Mouse (Mus musculus) small intestine, adult 2 months (tissue): ENCODE measurements around the gene Rbmx2. TPM values are rescaled to one million over a fixed set of nuclear protein-coding genes. Genes with fewer than 3 reads are reported as not detected.

Experiments
- H3K27ac ChIP-seq: fragments of 200-500 bp; 2 replicates; pipeline ENCODE4 v1.5.1; 2012; ENCODE audit warnings: low read depth, low read length, control low read depth, inconsistent platforms; ENCODE audit not compliant: insufficient read depth
- H3K27me3 ChIP-seq: fragments of 200-500 bp; 2 replicates; pipeline ENCODE4 v1.6.1; 2012; ENCODE audit warnings: mild to moderate bottlenecking, moderate library complexity, low read length, inconsistent platforms; ENCODE audit not compliant: control insufficient read depth, insufficient read depth
- H3K36me3 ChIP-seq: fragments of 200-500 bp; 2 replicates; pipeline ENCODE4 v1.6.1; 2012; ENCODE audit warnings: mild to moderate bottlenecking, low read length, control low read depth, inconsistent platforms; ENCODE audit not compliant: control insufficient read depth, insufficient read depth
- H3K4me1 ChIP-seq: fragments of 200-500 bp; 2 replicates; pipeline ENCODE4 v1.6.1; 2012; ENCODE audit warnings: low read length, inconsistent platforms, mixed read lengths; ENCODE audit not compliant: control insufficient read depth, insufficient read depth, insufficient read length
- H3K4me3 ChIP-seq: fragments of 200-500 bp; 2 replicates; pipeline ENCODE4 v1.5.1; 2012; ENCODE audit warnings: low read depth, mild to moderate bottlenecking, control low read depth, inconsistent platforms, low read length, moderate library complexity
- CTCF ChIP-seq: fragments of 200-500 bp; IDR thresholded peaks from 2 replicates; pipeline ENCODE4 v1.5.1; 2012; ENCODE audit warnings: low read depth, mild to moderate bottlenecking, control low read depth, inconsistent platforms, low read length, moderate library complexity, mixed read lengths; ENCODE audit not compliant: insufficient replicate concordance, insufficient read length; ENCODE audit errors: extremely low read depth
- POLR2A ChIP-seq: fragments of 200-500 bp; IDR thresholded peaks from 2 replicates; pipeline ENCODE4 v1.6.1; 2012; ENCODE audit warnings: low read depth, mild to moderate bottlenecking, control low read depth, inconsistent platforms, low read length, moderate library complexity
- WGBS: fragments of 180-500 bp; shearing (Covaris S2); methylation state at CpG from one replicate; pipeline ENCODE4 v1.1.7; 2018; 5-methylcytosine and 5-hydroxymethylcytosine counted together
- polyA plus RNA-seq: library from polyadenylated mRNA; depleted of rRNA; stranded (reverse); fragments of >200 nt; gene quantifications from 2 replicates; pipeline ENCODE4 v1.2.3, GENCODE M21; 2012; rRNA removed

The Rbmx2 gene
- 0.10 and 0.24 TPM in 2 replicates for polyA plus RNA-seq

DNA sequence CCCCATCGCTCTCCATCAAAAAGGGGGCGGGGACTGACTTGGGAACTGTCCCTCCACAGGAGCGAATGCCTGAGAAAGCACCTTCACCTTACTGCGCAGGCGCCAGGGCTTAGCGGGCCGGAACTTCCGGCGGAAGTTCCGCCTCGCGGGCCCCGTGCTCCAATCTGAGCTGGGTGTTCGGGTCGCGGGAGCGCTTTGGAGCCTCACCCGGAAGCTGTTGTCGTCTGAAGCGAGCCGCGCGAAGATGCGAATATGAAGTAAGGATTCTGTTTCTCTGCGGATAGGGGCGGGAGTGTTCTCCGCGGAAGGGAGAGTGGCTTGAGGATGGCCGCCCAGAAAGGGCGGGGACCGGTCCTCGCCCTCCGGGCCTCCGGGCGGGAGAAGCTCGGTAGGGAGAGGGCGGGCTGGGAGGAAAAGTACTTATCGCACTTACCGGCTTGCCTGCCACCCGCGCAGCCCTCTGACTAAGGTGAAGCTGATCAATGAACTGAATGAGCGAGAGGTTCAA lies at the start of gene Rbmx2:
Rbmx2 (plus strand) TSS at position 141 of the 508 bp plus-strand sequence.
- peak within 1 kb of the TSS; percentile 87 for H3K4me3 ChIP-seq
- 8% methylated on average over 42 of the region's 42 CpGs for WGBS
- no peaks in the 10 kb centered on the region for H3K4me1 ChIP-seq
- no peak within 1 kb of the TSS for H3K27ac ChIP-seq
- H3K27me3 ChIP-seq: no peaks in the 10 kb centered on the region
- H3K36me3 ChIP-seq: peaks cover 5% of the 10 kb centered on the region; the same call in 1 of the 2 replicates
- no peak for TF ChIP-seq CTCF
- no peak for TF ChIP-seq POLR2A

- H3K36me3 ChIP-seq: no peaks in the 10 kb centered on the region
- 50% methylated on average over 6 of the region's 6 CpGs for WGBS
Observed at GRCm38 (mm10) chrX:48666807-48667206, 28.0 kb upstream of the Rbmx2 start.

GRCm38 (mm10) chrX:48669588-48669987 lies 25.2 kb upstream of the Rbmx2 start:
- Histone ChIP-seq H3K4me3 (no peak overlapping the region), H3K4me1 (no peaks in the 10 kb centered on the region), H3K36me3 (no peaks in the 10 kb centered on the region), H3K27ac (no peak overlapping the region), H3K27me3 (no peaks in the 10 kb centered on the region)
- WGBS: 72% methylated on average over 3 of the region's 3 CpGs
- no peak for TF ChIP-seq POLR2A
- TF ChIP-seq CTCF: no peak

More at GRCm38 (mm10) chrX:48666807-48667206, 28.0 kb upstream of the Rbmx2 start:
- no peak for TF ChIP-seq CTCF
- no peak for TF ChIP-seq POLR2A
- Histone ChIP-seq H3K4me3 (no peak overlapping the region), H3K27me3 (no peaks in the 10 kb centered on the region), H3K4me1 (no peaks in the 10 kb centered on the region), H3K27ac (no peak overlapping the region)

DNA sequence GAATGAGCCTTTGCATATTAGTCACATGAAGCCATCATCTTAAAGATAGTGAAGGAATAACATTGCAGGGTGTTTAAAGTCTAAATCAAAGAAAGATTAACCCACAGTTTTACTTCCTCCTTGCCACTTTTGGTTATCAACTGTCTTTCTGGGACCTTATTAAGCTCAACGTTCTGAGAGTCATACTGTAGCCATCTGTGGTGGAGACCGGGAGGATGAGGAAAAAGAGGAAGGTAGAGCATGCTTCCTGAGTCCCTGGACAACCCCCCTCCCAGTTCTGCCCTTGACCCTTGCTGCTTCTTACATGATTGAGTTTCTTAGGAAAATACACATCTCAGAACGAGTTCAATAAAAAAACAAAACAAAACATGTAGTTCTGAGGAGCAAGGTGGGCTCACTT lies 23.1 kb upstream of the Rbmx2 start:
- no peak for TF ChIP-seq POLR2A
- no peak for TF ChIP-seq CTCF
- Histone ChIP-seq H3K36me3 (no peaks in the 10 kb centered on the region), H3K27me3 (no peaks in the 10 kb centered on the region), H3K4me1 (no peaks in the 10 kb centered on the region), H3K27ac (no peak overlapping the region), H3K4me3 (no peak overlapping the region)
- WGBS: 41% methylated on average over 3 of the region's 3 CpGs

- Histone ChIP-seq H3K27ac (no peak within 1 kb of the TSS), H3K4me1 (no peaks in the 10 kb centered on the region), H3K27me3 (no peaks in the 10 kb centered on the region), H3K36me3 (no peaks in the 10 kb centered on the region), H3K4me3 (no peak within 1 kb of the TSS)
- no peak for TF ChIP-seq CTCF
- TF ChIP-seq POLR2A: no peak
- WGBS: 36% methylated on average over 4 of the region's 4 CpGs
Observed at GRCm38 (mm10) chrX:48674171-48674570, 20.6 kb upstream of the Rbmx2 start, which contains the start of gene Gpr119. Gpr119 (minus strand) TSS chrX:48674478.

- H3K27ac ChIP-seq: no peak overlapping the region
- H3K27me3 ChIP-seq: no peaks in the 10 kb centered on the region
- 13% methylated on average over 3 of the region's 3 CpGs for WGBS
- no peaks in the 10 kb centered on the region for H3K36me3 ChIP-seq
- H3K4me3 ChIP-seq: no peak overlapping the region
- H3K4me1 ChIP-seq: no peaks in the 10 kb centered on the region
- TF ChIP-seq POLR2A (no peak), CTCF (peak; percentile 30; the same call in 1 of the 2 replicates)
Observed at GRCm38 (mm10) chrX:48683451-48683850, 11.4 kb upstream of the Rbmx2 start.

DNA sequence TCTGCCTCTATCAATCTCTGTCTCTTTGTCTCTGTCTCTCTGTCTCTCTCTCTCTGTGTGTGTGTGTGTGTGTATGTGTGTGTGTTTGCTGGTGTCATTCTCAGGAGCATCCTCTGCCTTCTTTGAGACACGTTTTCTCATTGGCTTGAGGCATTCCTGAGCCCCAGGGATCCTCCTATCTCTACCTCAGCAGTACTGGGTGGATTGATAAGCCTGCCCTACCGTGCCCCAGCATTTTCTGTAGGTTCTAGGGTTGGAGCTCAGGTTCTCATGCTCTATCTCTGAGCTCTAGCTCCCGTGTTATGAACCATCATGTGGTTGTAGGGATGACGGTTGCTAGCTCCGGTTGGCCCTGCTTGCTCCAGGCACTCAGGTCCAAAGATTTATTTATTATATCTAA lies 10.9 kb upstream of the Rbmx2 start:
- no peaks in the 10 kb centered on the region for H3K36me3 ChIP-seq
- no peak for TF ChIP-seq CTCF
- TF ChIP-seq POLR2A: no peak
- WGBS: 69% methylated on average over 5 of the region's 5 CpGs
- no peak overlapping the region for H3K27ac ChIP-seq
- H3K4me1 ChIP-seq: no peaks in the 10 kb centered on the region
- no peak overlapping the region for H3K4me3 ChIP-seq
- H3K27me3 ChIP-seq: no peaks in the 10 kb centered on the region
